Mouse (Mus musculus) adrenal gland, adult 18-20 months (tissue): ENCODE results near the gene D5Ertd579e. TPM values are rescaled to one million over a fixed set of nuclear protein-coding genes. Genes with fewer than 3 reads are reported as not detected.
"Not testable (repeated sequence)": the region's sequence is repeated elsewhere in the genome, so short reads cannot be mapped to it uniquely, and the experiment has no call there.

Source experiments
- DNase-seq, 2 experiments: peaks; one replicate each; pipeline ENCODE4 v3.0.0; 2021 to 2022; ENCODE audit warnings: low spot score in 2 of 2
- total RNA-seq, 2 experiments: library from RNA; stranded (reverse); gene quantifications; 1 replicate in 1 of 2; 2 replicates in 1 of 2; pipeline ENCODE4 v1.2.3; 2021

D5Ertd579e gene
- total RNA-seq, 2 experiments from 2014 or later: 73.9 to 87.5 TPM

DNA sequence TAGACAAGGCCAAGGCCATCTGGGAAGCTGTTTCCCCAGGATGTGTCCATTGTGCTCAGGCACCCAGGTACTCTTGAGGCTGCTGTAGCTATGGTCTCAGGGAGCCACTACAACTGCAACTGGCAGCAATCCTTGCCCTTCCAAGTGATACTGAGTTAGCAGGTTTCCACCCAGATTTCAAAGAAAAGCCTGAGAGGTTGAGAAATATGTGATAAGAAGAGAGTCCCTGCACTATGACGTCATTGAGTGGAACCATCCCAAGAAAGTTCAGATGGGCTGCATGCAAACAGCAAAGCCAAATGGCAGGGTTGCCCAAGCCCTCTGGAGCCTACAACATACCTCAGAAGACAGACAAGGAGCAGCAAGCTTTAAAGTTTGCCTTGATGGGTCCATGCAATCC lies 4.4 kb downstream of the D5Ertd579e start:
- DNase-seq: peak in 1 of 2 experiments; percentile 39

DNA sequence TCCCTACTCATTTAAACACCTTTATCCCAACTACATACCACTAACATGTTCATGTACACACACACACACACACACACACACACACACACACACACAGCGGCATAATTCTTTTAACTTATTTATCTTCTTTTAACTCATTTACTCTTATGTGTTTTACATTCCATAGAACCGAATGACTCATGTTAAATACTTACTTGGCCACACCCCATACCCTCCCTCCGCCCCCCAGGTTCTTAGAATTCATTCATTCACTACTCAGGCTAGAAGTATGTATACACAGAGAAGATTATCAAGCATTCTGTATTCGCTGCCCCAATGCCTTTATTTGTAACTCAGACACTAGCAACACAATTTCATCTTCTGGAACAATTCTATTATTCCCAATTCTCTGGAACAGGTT lies 10.7 kb downstream of the D5Ertd579e start:
- no peak for DNase-seq

- no peak for DNase-seq
These were observed 12.2 kb downstream of the D5Ertd579e start for GRCm38 (mm10) chr5:36683586-36683985.

GRCm38 (mm10) chr5:36681219-36681618 lies 14.6 kb downstream of the D5Ertd579e start:
- no peak for DNase-seq

DNA sequence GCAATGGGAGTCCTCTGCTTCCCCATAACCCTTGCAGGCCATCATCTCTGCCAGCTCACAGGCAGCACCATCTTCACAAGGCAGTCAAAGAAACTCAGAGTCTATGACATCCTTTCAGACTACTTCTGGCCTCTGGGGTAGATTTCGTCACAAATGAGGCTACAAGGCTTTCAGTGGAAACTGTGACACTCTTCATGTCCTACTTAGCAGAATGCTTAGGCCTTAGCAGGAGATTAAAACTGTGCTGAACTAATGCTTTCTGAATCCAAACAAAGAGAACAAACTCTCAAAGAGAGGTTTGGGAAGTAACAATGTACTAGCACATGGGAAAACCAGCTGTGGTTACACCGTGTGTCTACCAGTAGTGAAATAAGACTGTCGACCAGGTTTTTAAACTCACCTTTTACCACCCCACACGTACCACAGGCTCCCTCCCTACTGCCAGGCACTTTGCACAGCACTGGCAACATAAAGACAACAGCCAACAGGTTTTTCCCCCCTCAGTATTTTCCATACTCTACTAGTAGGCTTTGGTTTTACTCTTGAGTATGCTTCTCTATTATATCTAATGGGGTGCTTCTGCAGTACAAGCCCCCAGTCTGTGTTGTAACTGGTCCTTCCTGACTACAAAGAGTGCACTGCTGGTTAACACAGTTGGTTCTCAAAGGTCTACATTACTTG lies 15.8 kb downstream of the D5Ertd579e start:
- DNase-seq: no peak

DNA sequence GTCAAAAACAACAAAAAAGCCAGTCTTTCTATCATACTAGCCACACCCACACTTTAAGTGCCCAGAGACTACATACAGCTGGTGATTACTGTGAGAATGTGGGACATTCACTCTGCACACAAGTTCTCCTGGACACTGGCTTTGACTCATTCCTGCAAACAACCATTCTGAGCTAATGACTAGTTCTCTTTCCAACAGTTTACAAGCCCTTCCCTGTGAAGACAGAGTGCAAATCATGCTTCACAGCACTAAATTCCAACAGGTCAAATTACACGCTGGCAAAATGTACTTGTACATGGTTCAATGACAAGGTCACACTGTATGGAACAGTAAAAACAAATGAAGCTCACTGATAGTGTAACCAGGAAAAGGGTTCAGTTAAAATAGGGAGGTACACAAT lies 17.0 kb downstream of the D5Ertd579e start:
- DNase-seq: no peak

DNA sequence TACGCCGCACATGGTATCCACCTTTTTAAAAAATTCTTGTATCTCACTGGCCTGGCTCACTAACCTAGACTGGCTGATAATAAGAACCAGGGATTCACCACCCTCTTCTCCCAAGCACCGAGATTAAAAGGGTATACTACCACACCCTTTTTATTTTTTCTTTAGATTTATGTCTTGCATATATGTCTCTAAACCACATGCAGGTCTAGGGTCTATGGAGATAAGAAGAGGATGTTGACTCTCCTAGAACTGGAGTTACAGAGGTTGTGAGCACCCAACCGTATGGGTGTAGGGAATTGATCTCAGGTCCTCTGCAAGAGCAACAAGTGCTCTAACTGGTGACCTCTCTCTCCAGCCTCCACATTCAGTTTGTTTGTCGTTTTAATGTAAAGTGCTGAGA lies 17.9 kb downstream of the D5Ertd579e start:
- no peak for DNase-seq

DNA sequence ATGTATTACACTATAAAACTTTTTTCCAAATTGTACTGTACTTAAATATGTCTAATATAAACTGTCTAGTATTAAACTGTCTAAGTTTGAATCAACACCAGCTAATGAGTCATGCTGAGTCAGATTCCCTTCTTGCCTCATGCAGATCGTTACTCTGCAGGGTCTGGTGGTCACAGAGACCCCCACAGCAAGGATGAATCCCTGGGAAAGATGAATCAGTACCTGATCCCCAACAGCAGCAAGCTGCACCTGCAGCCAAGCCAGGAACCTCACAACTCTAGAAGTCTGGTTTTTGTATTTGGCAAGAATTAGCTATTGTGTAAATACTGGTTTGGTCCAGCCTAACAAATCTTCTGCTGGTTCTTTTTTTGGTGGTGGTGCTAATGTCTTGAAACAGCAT lies 20.4 kb downstream of the D5Ertd579e start:
- no peak for DNase-seq

- no peak for DNase-seq
These were observed 21.0 kb downstream of the D5Ertd579e start for GRCm38 (mm10) chr5:36674658-36675433.

DNA sequence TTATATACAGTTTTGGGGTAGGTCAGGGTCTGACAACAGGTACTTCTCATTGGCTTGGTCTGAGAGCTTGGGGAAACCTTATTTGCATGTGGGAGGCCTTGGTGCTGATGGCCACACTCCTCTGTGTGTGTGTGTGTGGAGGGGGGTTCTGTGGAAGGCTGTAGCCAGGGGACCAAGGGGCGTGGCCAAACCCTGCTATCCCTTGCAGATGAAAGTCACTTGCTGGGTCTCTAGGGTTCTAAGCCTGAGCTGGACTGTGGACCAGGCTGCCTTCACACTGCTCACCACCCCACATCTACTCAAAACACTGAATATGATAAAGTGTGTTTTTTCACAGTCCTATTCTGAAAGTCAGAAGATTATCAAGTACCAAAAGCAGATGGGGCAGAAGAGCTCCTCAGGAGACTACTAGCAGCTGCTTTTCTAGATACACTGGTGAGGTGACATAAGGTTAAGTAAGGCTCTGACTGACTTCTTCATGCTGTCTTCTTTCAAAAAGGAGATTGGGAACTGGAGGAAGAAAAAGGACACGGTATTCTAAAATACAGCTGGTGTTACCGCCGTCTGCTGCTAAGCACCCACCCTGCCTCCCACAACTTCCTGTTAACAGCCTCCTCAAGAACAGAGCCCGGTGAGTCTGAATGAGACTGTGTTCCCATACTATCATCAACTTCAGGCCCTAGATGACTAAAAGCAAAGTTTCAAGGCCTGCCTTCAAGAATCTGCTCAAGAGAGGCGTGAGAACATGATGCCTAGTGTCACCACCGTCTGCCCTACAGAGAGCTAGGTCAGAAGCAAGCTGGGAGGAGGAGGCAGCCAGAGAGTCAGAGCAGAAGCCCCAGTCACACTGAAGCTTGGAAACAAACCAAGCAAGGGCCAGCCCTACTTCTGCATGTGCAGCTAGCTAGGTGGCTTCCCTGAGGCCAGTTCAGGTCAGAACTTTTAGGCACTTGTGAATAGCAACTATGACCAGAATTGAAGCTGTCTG lies 26.5 kb downstream of the D5Ertd579e start:
- DNase-seq: no peak

DNA sequence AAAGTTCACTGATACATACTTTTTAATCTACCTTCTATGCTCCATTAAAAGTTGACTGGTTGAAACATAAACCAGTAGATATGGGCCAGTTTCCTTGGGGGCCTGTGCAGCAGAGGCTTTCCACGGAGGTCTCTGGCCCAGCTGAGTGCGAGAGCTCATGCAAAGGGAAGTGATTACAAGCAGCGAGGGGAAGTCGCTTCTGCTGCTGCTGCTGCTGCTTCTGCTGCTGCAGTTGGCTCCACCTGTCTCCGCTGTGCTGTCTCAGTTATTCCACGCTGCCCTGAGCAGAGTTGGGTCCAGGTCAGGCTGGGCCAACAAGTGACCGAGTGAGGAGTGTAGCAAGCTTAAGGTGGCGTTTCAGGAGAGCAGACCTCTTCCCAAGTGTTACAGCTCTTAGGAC lies 27.3 kb downstream of the D5Ertd579e start:
- DNase-seq: no peak

DNA sequence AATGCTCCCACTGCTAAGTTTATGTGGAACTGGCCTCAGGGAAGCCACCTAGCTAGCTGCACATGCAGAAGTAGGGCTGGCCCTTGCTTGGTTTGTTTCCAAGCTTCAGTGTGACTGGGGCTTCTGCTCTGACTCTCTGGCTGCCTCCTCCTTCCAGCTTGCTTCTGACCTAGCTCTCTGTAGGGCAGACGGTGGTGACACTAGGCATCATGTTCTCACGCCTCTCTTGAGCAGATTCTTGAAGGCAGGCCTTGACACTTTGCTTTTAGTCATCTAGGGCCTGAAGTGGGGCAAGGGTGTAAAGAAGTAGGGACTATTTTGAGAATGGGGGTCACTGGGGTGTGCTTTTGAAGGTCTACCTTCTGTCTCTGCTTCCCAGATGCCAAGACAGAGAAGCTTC lies 27.8 kb downstream of the D5Ertd579e start:
- not testable (repeated sequence) for DNase-seq

GRCm38 (mm10) chr5:36667165-36667564 lies 28.7 kb downstream of the D5Ertd579e start:
- no peak for DNase-seq

- not testable (repeated sequence) for DNase-seq
These were observed 29.1 kb downstream of the D5Ertd579e start for GRCm38 (mm10) chr5:36666699-36667098.

DNA sequence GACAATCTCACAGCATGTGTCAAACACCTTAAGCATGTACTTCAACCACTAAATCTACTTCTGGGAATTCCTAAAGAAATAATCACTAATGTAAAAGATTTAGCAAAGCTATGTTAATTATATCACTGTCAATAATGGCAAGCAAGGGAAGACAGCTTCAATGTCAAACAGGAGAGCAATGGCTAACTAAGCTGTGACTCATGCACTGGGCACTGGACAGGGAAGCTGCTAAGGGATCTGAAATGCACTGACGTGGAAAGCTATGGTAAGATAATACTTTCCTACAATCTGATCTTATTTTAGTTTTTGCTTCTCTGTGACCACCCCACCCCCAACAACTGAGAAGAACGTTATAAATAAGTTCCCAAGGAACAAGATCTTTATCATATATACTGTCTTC lies 32.5 kb downstream of the D5Ertd579e start:
- no peak for DNase-seq

GRCm38 (mm10) chr5:36660977-36661760 lies 34.7 kb downstream of the D5Ertd579e start:
- not testable (repeated sequence) for DNase-seq

DNA sequence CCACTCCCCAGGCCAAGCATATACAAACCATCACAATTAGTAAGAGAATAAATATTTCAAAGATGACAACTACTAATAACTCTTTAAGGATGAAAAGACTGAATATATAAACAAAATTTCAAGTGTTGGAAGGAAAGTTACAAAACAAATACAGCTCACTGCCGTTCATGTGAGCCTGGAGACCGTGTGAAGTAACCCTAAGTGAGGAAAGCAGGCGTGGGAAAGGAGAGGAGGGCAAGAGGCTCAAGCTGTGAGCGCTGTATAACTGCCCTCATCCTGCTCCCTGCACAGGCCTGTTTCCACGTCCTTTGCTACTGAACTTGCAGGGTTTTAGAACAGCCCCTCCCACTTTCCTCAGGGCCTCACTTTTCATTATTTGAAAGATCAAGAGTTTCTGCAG lies 70.2 kb downstream of the D5Ertd579e start:
- no peak for DNase-seq

DNA sequence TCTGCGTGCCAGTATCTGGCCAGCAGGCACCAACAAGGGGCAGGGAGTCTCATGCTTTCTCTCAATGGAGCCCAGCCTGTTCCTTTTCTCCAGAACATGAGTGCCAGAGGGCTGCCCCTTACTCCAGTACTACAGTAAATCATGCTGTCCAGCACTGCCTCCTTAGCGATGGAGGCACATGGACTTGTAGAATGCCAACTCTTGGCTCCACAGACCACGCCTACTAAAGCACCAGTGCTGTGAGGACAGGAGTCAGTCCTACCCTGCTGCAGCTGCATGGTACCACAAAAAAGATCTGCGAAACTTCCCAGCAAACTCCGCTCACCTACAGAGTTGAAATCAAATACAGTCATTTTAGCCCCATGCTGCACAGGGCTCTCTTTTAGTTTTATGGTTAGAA lies 72.2 kb downstream of the D5Ertd579e start:
- no peak for DNase-seq

- no peak for DNase-seq
These were observed 74.8 kb downstream of the D5Ertd579e start for GRCm38 (mm10) chr5:36621058-36621449.

DNA sequence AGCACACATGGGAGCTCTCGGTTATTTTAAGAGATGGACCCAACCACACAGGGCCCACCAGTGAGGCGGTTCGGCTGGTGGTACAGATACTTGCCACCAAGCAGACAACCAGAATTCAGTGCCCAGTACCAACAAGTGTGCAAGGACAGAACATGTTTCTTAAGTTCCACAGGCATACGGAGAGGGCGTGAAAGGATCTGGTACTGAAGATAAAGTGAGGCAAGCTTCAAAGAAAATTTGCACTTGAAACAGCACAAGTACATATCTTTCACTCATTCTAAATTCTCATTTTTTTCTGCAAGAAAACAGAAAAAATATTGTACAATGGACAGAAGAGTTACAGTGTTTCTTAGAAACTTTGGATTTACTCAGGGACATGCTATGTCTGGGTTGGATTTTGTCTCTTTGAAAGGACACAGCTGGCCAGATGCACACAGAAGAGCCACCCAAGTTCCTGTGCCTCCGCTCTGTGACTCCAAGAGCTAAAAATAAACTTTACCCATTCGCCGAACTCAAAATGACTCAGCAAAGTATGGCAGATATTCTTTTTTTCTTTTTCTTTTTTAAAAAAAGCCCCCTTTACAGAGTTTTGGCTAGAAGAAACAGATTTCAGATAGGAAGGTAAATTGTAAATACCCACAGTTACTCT lies 75.3 kb downstream of the D5Ertd579e start:
- no peak for DNase-seq
